Mouse (Mus musculus) lung, embryonic 14.5 days (tissue): Measurements from ENCODE around the gene 3110070M22Rik. TPM values are rescaled to one million over a fixed set of nuclear protein-coding genes. Genes with fewer than 3 reads are reported as not detected.
A peak's percentile ranks its signal among the peaks of the same experiment; 100 is the strongest.

Experiments
- ATAC-seq: fragments of 200-750 bp; cut with Nextera tagmentation; 2 replicates; pipeline ENCODE4 v1.8.0; 2017; ENCODE audit warnings: mild to moderate bottlenecking, moderate TSS enrichment, moderate library complexity; ENCODE audit not compliant: insufficient read depth
- DNase-seq: peaks from one replicate; pipeline ENCODE4 v3.0.0-alpha.2; 2015
- H3K27ac ChIP-seq: fragments of 300-500 bp; sonication (generic); 2 replicates; pipeline ENCODE4 v1.5.1; 2014; ENCODE audit warnings: low read depth, mild to moderate bottlenecking, moderate library complexity
- H3K27me3 ChIP-seq: fragments of 300-500 bp; sonication (generic); 2 replicates; pipeline ENCODE4 v1.6.1; 2014; ENCODE audit warnings: low read length, control low read depth; ENCODE audit not compliant: insufficient read depth
- H3K36me3 ChIP-seq: fragments of 300-500 bp; sonication (generic); 2 replicates; pipeline ENCODE4 v1.6.1; 2014; ENCODE audit warnings: control low read depth; ENCODE audit not compliant: insufficient read depth
- H3K4me1 ChIP-seq: fragments of 300-500 bp; sonication (generic); 2 replicates; pipeline ENCODE4 v1.6.1; 2014; ENCODE audit warnings: antibody characterized with exemption, control low read depth; ENCODE audit not compliant: insufficient read depth
- H3K4me2 ChIP-seq: fragments of 300-500 bp; sonication (generic); 2 replicates; pipeline ENCODE4 v1.6.1; 2014; ENCODE audit warnings: mild to moderate bottlenecking
- H3K4me3 ChIP-seq: fragments of 300-500 bp; sonication (generic); 2 replicates; pipeline ENCODE4 v1.5.1; 2014; ENCODE audit warnings: low read depth, low read length
- H3K9ac ChIP-seq: fragments of 300-500 bp; sonication (generic); 2 replicates; pipeline ENCODE4 v1.6.1; 2014
- H3K9me3 ChIP-seq: fragments of 300-500 bp; sonication (generic); 2 replicates; pipeline ENCODE4 v1.6.1; 2016; ENCODE audit warnings: low read depth, low read length, control low read depth
- CTCF ChIP-seq: IDR thresholded peaks from 2 replicates; pipeline ENCODE4 v1.5.1; 2016; ENCODE audit warnings: antibody characterized with exemption, low read depth
- WGBS: fragments of 180-500 bp; shearing (Covaris S2); extraction: QIAGEN DNeasy Blood & Tissue Kit; methylation state at CpG from one replicate; pipeline ENCODE4 v1.1.7; 2014; 5-methylcytosine and 5-hydroxymethylcytosine counted together
- polyA plus RNA-seq: library from polyadenylated mRNA; unstranded; fragments of >200 nt; fragmentation: Nextera tagmentation; extraction: Ambion mirVana; gene quantifications from 2 replicates; pipeline ENCODE4 v1.2.1, GENCODE M21; 2014

Gene 3110070M22Rik
- polyA plus RNA-seq, 1 experiment from 2014 or later, result 0.87 TPM

DNA sequence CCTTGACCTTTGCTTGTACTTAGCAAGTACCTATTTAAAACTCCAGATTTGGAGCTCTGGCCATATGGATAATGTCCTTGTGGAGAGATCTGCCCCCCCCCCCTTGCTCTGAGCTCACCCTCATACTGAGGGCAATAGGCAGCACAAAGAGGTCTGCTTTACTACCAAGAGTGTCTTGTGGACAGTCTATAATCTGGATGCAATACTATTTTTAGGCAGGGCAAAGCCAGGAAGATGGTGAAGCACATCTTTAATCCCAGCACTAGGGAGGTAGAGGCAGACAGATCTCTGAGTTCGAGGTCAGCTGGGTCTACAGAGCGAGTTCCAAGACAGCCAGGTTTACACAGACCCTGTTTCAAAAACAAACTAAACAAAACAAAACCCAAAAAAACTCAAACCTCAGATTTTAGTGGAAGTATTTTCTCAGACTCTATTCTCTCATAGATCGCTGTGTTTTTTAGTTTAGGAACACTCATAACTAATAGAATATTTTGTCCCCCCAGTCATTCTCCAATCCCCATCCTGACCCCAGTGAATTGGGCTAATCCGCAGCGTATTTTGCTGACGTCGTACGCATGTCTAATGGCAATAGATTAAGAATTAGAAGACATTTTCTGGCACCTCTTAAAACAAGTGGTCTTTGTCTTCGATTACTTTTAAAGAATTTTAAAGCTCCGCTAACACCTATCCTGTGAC is 26.1 kb downstream of the 3110070M22Rik start:
- no peak for DNase-seq
- TF ChIP-seq CTCF, result no peak
- Histone ChIP-seq H3K4me2 (peak overlapping the region; percentile 60), H3K4me1 (peaks cover 5% of the 10 kb centered on the region), H3K9ac (peak overlapping the region; percentile 78), H3K36me3 (peaks cover 26% of the 10 kb centered on the region), H3K4me3 (peak overlapping the region; percentile 71), H3K9me3 (no peaks in the 10 kb centered on the region), H3K27me3 (no peaks in the 10 kb centered on the region), H3K27ac (peak overlapping the region; percentile 71)
- WGBS, result 6% methylated on average over 10 of the region's 10 CpGs
- peak; percentile 72 for ATAC-seq

DNA sequence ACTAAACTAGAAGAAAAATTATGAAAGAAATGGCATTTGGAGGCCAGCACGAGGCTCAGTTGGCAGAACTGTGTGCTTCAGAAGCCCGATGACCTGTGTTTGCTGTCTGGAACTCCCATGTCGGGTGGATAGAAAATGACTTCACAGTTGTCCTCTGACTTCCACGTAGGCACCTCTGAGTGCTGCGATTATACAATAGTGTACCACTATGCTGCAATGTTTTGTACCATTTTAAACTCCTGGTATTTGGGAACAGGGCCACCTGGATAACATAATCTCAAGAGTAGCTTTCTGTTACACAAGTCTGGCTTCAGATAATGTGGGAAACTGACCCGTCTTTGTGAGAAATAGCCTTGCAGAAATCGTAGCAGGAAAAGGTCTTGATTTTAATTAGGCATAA is 31.8 kb downstream of the 3110070M22Rik start:
- H3K27ac ChIP-seq, result no peak overlapping the region
- no peak overlapping the region for H3K4me2 ChIP-seq
- H3K9me3 ChIP-seq, result no peaks in the 10 kb centered on the region
- H3K9ac ChIP-seq, result no peak overlapping the region
- WGBS, result 87% methylated on average over 7 of the region's 7 CpGs
- DNase-seq, result no peak
- H3K4me3 ChIP-seq, result no peak overlapping the region
- ATAC-seq, result no peak
- TF ChIP-seq CTCF, result no peak
- no peaks in the 10 kb centered on the region for H3K27me3 ChIP-seq
- H3K4me1 ChIP-seq, result no peaks in the 10 kb centered on the region
- peaks cover 46% of the 10 kb centered on the region for H3K36me3 ChIP-seq

DNA sequence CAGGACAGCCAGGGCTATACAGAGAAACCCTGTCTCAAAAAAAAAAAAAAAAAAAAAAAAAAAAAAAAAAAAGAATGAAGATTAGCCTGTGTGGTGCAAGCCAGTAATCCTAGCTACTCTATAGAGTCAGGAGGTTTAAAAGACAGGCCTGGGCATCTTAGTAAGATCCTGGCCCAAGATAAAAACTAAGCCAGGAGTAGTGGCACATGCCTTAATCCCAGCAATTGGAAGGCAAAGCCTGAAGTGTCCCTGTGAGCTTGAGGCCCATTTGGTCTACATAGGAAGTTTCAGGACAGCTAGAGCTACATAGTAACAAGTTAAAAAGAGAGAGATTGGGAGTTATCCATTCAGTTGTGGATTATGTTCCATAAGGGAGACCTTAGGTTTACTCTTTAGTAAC is 33.1 kb downstream of the 3110070M22Rik start:
- ATAC-seq (no peak), DNase-seq (no peak)
- Histone ChIP-seq H3K4me2 (no peak overlapping the region), H3K4me3 (no peak overlapping the region), H3K36me3 (peaks cover 58% of the 10 kb centered on the region), H3K9ac (no peak overlapping the region), H3K27ac (no peak overlapping the region), H3K4me1 (no peaks in the 10 kb centered on the region), H3K9me3 (no peaks in the 10 kb centered on the region), H3K27me3 (no peaks in the 10 kb centered on the region)
- no peak for TF ChIP-seq CTCF

DNA sequence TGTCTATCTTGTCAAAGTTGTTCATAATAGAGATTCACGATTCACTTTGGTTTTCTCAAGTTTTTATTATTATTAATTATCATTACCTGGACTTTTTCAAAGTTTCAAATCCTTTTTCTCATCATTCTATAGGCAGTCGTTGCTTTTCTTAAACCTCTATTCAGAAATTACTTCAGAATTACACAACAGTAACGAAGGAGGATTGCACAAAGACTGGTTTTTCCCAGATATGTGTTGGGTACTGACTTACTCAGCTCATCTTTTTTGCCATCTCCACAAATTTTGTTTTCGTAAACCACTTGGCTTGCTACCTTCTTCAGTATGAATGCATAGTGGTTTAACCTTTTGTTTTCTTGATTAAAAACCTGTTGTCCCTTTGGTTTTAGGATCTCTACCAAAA is 34.6 kb downstream of the 3110070M22Rik start:
- Histone ChIP-seq H3K4me3 (no peak overlapping the region), H3K27ac (no peak overlapping the region), H3K9ac (no peak overlapping the region), H3K36me3 (peaks cover 57% of the 10 kb centered on the region), H3K4me2 (no peak overlapping the region), H3K27me3 (no peaks in the 10 kb centered on the region), H3K9me3 (no peaks in the 10 kb centered on the region), H3K4me1 (no peaks in the 10 kb centered on the region)
- 90% methylated on average over 4 of the region's 4 CpGs for WGBS
- DNase-seq (no peak), ATAC-seq (no peak)
- no peak for TF ChIP-seq CTCF

DNA sequence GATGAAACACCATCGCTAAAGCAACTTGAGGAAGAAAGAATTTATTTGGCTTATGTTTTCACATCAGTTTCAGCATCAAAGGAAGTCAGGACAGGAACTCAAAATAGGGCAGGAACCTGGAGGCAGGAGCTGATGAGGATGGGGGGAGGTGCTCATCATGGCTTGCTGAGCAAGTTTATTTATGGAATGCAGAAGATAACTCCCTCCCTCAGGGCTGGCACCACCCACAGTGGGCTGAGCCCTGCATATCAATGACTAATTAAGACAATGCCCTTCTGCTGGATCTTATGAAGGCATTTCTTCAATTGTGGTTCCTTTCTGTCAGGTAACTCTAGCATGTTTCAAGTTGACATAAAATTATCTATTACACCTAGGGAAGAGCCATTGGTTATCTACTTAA is 45.9 kb downstream of the 3110070M22Rik start:
- TF ChIP-seq CTCF, result no peak
- peaks cover 79% of the 10 kb centered on the region for H3K36me3 ChIP-seq
- H3K27me3 ChIP-seq, result no peaks in the 10 kb centered on the region
- no peak for DNase-seq
- no peaks in the 10 kb centered on the region for H3K4me1 ChIP-seq
- H3K4me2 ChIP-seq, result no peak overlapping the region
- H3K27ac ChIP-seq, result no peak overlapping the region
- H3K9me3 ChIP-seq, result no peaks in the 10 kb centered on the region
- 79% methylated on average over 1 of the region's 1 CpGs for WGBS
- ATAC-seq, result no peak
- no peak overlapping the region for H3K9ac ChIP-seq
- H3K4me3 ChIP-seq, result no peak overlapping the region

Other genes with a start within 250 kb of the 3110070M22Rik start
- gene Paip1, start 59.8 kb downstream of the 3110070M22Rik start, polyA plus RNA-seq, result 73.8 and 77.6 TPM in 2 replicates
- gene 4833420G17Rik, start 25.6 kb downstream of the 3110070M22Rik start, polyA plus RNA-seq, result 61.5 and 63.4 TPM in 2 replicates
- 1.5 and 2.0 TPM in 2 replicates for gene Tmem267, start 344 bp downstream of the 3110070M22Rik start, polyA plus RNA-seq
- gene Ccl28, start 135.4 kb upstream of the 3110070M22Rik start, polyA plus RNA-seq, result 0.09 TPM in 1 of 2 replicates, not detected in the other
- 126 and 142 TPM in 2 replicates for gene Hmgcs1, start 202.0 kb upstream of the 3110070M22Rik start, polyA plus RNA-seq